Mouse (Mus musculus): Measurements from ENCODE around the gene Pth.

GRCm38 (mm10) chr7:113436312-113436711 is 47.9 kb upstream of the Pth start:
- TF ChIP-seq CTCF (IDR thresholded peaks at IDR 0.05; ENCODE audit: control insufficient read depth, insufficient read depth, insufficient replicate concordance, low read depth, low read length) (no peak), POLR2A (IDR thresholded peaks at IDR 0.05; ENCODE audit: control insufficient read depth, low read depth, low read length) (no peak)

Data from testis, adult 2 months (tissue).